Comparison of ENCODE assay signal across 30 mouse cellular contexts in the genomic region with DNA sequence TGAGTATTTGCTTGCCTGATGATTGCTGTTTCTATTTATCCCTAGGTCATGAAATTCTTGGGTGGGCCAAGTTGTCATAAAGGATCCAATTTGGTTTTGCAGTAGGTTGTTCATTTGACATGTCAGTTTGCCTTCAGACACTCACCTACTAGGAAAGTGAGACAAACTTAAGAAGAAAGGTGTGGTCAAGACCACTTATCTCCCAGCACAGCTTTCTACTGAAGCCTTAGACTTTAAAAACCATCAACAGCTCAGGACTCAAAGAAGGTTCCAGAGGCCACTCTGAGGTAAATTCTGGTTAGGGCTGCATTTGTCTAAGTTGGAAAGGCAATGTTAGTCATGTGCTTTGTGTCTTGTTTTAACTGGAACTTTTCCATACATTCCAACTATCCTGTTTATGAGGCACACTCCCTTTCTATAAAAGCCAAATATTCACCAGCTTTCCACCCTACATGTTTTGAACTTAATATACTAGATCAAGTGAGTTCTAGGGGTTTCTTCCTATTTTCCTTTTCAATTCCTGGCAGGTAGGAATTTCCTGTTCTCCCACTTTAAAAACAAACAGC. TPM values are rescaled to one million over a fixed set of nuclear protein-coding genes. Genes with fewer than 3 reads are reported as not detected.
DNase-seq lines count a peak whose midpoint lies in the region; ATAC-seq and TF ChIP-seq lines count a peak whose summit lies in the region.
"Had no signal": no experiment of that assay in that cellular context is flagged by ENCODE, and none has a peak within 500 bp of the region (broad histone marks: within the 10 kb centered on the region; RNA-seq: fewer than 3 reads in every experiment).

No protein-coding gene starts in this region.

- no peak overlapping the region for H3K4me3 ChIP-seq in kidney, postnatal 0 days (replicated peaks; ENCODE audit: low read depth, low read length)
- no peak overlapping the region for H3K4me3 ChIP-seq in limb, embryonic 14.5 days (replicated peaks; ENCODE audit: low read length)
- H3K4me3 ChIP-seq in embryonic facial prominence, embryonic 10.5 days: no peak overlapping the region
- H3K4me3 ChIP-seq: embryonic facial prominence, embryonic 15.5 days; forebrain, embryonic 13.5 days; hindbrain, embryonic 12.5 days; liver, embryonic 15.5 days; lung, embryonic 15.5 days; midbrain, embryonic 12.5 days; neural tube, embryonic 13.5 days had no signal

- H3K36me3 ChIP-seq in kidney, postnatal 0 days (ENCODE audit: insufficient read depth, low read length): no peaks in the 10 kb centered on the region
- no peaks in the 10 kb centered on the region for H3K36me3 ChIP-seq in limb, embryonic 14.5 days (ENCODE audit: control insufficient read depth, insufficient read depth, low read length)
- H3K36me3 ChIP-seq in embryonic facial prominence, embryonic 10.5 days (replicated peaks): no peaks in the 10 kb centered on the region
- H3K36me3 ChIP-seq: embryonic facial prominence, embryonic 15.5 days; hindbrain, embryonic 12.5 days; liver, embryonic 15.5 days; lung, embryonic 15.5 days; midbrain, embryonic 12.5 days; neural tube, embryonic 13.5 days had no signal

- H3K27ac ChIP-seq in kidney, postnatal 0 days: no peak overlapping the region
- no peak overlapping the region; the same call in 1 of the 2 replicates for H3K27ac ChIP-seq in limb, embryonic 14.5 days (replicated peaks; ENCODE audit: low read depth, low read length)
- H3K27ac ChIP-seq in embryonic facial prominence, embryonic 10.5 days (replicated peaks): no peak overlapping the region
- H3K27ac ChIP-seq: embryonic facial prominence, embryonic 15.5 days; forebrain, embryonic 13.5 days; hindbrain, embryonic 12.5 days; hindbrain, postnatal 0 days; liver, embryonic 15.5 days; lung, embryonic 15.5 days; midbrain, embryonic 12.5 days; neural tube, embryonic 13.5 days; stomach, postnatal 0 days had no signal

- H3K4me2 ChIP-seq in kidney, postnatal 0 days (ENCODE audit: low read length): no peak overlapping the region
- no peak overlapping the region for H3K4me2 ChIP-seq in limb, embryonic 14.5 days (replicated peaks; ENCODE audit: low read depth, low read length, severe bottlenecking)
- H3K4me2 ChIP-seq: embryonic facial prominence, embryonic 15.5 days; forebrain, embryonic 13.5 days; heart, embryonic 11.5 days; hindbrain, embryonic 12.5 days; liver, embryonic 15.5 days; lung, embryonic 15.5 days; midbrain, embryonic 12.5 days; neural tube, embryonic 13.5 days had no signal

- H3K9ac ChIP-seq in kidney, postnatal 0 days (ENCODE audit: low read depth, low read length): no peak overlapping the region
- H3K9ac ChIP-seq in limb, embryonic 14.5 days (ENCODE audit: low read depth, low read length, severe bottlenecking): no peak overlapping the region
- H3K9ac ChIP-seq: embryonic facial prominence, embryonic 15.5 days; forebrain, embryonic 13.5 days; hindbrain, embryonic 12.5 days; liver, embryonic 15.5 days; lung, embryonic 15.5 days; midbrain, embryonic 12.5 days; neural tube, embryonic 13.5 days had no signal

- no peak for ATAC-seq in kidney, postnatal 0 days (replicated peaks; ENCODE audit: low FRiP score, low read depth)
- ATAC-seq in limb, embryonic 14.5 days (ENCODE audit: low FRiP score, low read depth): peak; percentile 41; the same call in 1 of the 2 replicates
- ATAC-seq: forebrain, embryonic 13.5 days; hindbrain, postnatal 0 days; intestine, embryonic 16.5 days had no signal

- H3K9me3 ChIP-seq in kidney, postnatal 0 days (replicated peaks; ENCODE audit: low read length): no peaks in the 10 kb centered on the region
- H3K9me3 ChIP-seq in limb, embryonic 14.5 days (ENCODE audit: control insufficient read depth, low read length): no peaks in the 10 kb centered on the region
- H3K9me3 ChIP-seq in embryonic facial prominence, embryonic 10.5 days: no peaks in the 10 kb centered on the region
- H3K9me3 ChIP-seq: embryonic facial prominence, embryonic 15.5 days; forebrain, embryonic 13.5 days; hindbrain, embryonic 12.5 days; liver, embryonic 15.5 days; lung, embryonic 15.5 days; midbrain, embryonic 12.5 days; neural tube, embryonic 13.5 days had no signal

- TF ChIP-seq POLR2A in limb, embryonic 14.5 days (IDR thresholded peaks at IDR 0.05; ENCODE audit: borderline replicate concordance, extremely low read depth, insufficient read depth, insufficient read length): no peak

- TF ChIP-seq CTCF in kidney, postnatal 0 days (IDR thresholded peaks at IDR 0.05; ENCODE audit: low read depth): no peak

- no peaks in the 10 kb centered on the region for H3K4me1 ChIP-seq in kidney, postnatal 0 days (replicated peaks; ENCODE audit: insufficient read depth, low read length)
- peaks cover 11% of the 10 kb centered on the region for H3K4me1 ChIP-seq in limb, embryonic 14.5 days (ENCODE audit: control insufficient read depth, insufficient read depth, low read length)
- H3K4me1 ChIP-seq in embryonic facial prominence, embryonic 10.5 days: no peaks in the 10 kb centered on the region
- H3K4me1 ChIP-seq: embryonic facial prominence, embryonic 15.5 days; hindbrain, embryonic 12.5 days; liver, embryonic 15.5 days; lung, embryonic 15.5 days had no signal

- H3K27me3 ChIP-seq in kidney, postnatal 0 days (ENCODE audit: insufficient read depth, low read length): no peaks in the 10 kb centered on the region
- no peaks in the 10 kb centered on the region for H3K27me3 ChIP-seq in limb, embryonic 14.5 days (ENCODE audit: control insufficient read depth, insufficient read depth, low read length)
- H3K27me3 ChIP-seq in embryonic facial prominence, embryonic 10.5 days (replicated peaks; ENCODE audit: low read depth, poor library complexity, severe bottlenecking): no peaks in the 10 kb centered on the region
- H3K27me3 ChIP-seq: CH12.LX; embryonic facial prominence, embryonic 15.5 days; forebrain, embryonic 13.5 days; hindbrain, embryonic 12.5 days; liver, embryonic 15.5 days; lung, embryonic 15.5 days; midbrain, embryonic 12.5 days; neural tube, embryonic 13.5 days had no signal

- peak; percentile 66 for DNase-seq in kidney, postnatal 0 days (ENCODE audit: low spot score)
- DNase-seq in kidney, postnatal 4 days: no peak
- DNase-seq in 3T3-L1 (ENCODE audit: low read depth, low spot score) (peak; percentile 56), adipocyte (ENCODE audit: low spot score) (peak; percentile 26)
- peak; percentile 26 for DNase-seq in limb, embryonic 14.5 days (ENCODE audit: low spot score)
- DNase-seq in frontal cortex, postnatal 10 days (ENCODE audit: low spot score in 2 of 2): no peak
- DNase-seq in urinary bladder, postnatal 4 days (ENCODE audit: low spot score in 2 of 2): no peak
- DNase-seq in embryonic facial prominence, embryonic 10.5 days (ENCODE audit: low spot score): no peak
- DNase-seq: adrenal gland, postnatal 14 days; cerebellum, adult 18-20 months; cerebellum, postnatal 14 days; gastrocnemius, postnatal 14 days; heart, adult 11 months; heart, postnatal 36 days; kidney, postnatal 14 days; right cerebral cortex, postnatal 4 days; thymus, adult 18-20 months; thymus, postnatal 25 days had no signal

RNA-seq across cellular contexts. Expression of gene Itgb8, which starts 20.8 kb away (rescaled TPM):
- 8.6 and 9.9 TPM in 2 replicates for polyA plus RNA-seq in kidney, postnatal 0 days (2015; fragmentation: Nextera tagmentation; extraction: Ambion mirVana)
- 2.5 and 3.0 TPM in 2 replicates for polyA plus RNA-seq in limb, embryonic 14.5 days (2012; rRNA removed)
- 4.2 and 5.6 TPM in 2 replicates for polyA plus RNA-seq in limb, embryonic 14.5 days (2014; fragmentation: Nextera tagmentation; extraction: Ambion mirVana)
- 6.5 and 9.8 TPM in 2 replicates for polyA plus RNA-seq in embryonic facial prominence, embryonic 10.5 days (2016; fragmentation: Nextera tagmentation; extraction: Ambion mirVana)

Comparison
In these comparisons a context has a peak if more than half of its experiments do, and no peak if none do; other contexts are left out.
1. DNase-seq: peak in kidney, postnatal 0 days (single experiment), 3T3-L1 (single experiment), adipocyte (single experiment) and limb, embryonic 14.5 days (single experiment); none in kidney, postnatal 4 days (0 of 2), frontal cortex, postnatal 10 days (0 of 2), urinary bladder, postnatal 4 days (0 of 2) and embryonic facial prominence, embryonic 10.5 days (single experiment).